Mouse (Mus musculus) forebrain, postnatal 0 days (tissue): Measurements from ENCODE around the gene Htatip2. TPM values are rescaled to one million over a fixed set of nuclear protein-coding genes. Genes with fewer than 3 reads are reported as not detected.

Experiments
- ATAC-seq: fragments of 200-750 bp; cut with Nextera tagmentation; 2 replicates; pipeline ENCODE4 v1.8.0; 2017; ENCODE audit warnings: mild to moderate bottlenecking, moderate library complexity
- DNase-seq: peaks from one replicate; pipeline ENCODE4 v3.0.0-alpha.2; 2015
- H3K27ac ChIP-seq: fragments of 300-500 bp; sonication (generic); 2 replicates; pipeline ENCODE4 v1.5.1; 2014; ENCODE audit warnings: low read depth, mild to moderate bottlenecking, antibody characterized with exemption, low read length, moderate library complexity, mixed read lengths
- H3K27me3 ChIP-seq: fragments of 300-500 bp; sonication (generic); 2 replicates; pipeline ENCODE4 v1.6.1; 2014; ENCODE audit warnings: mild to moderate bottlenecking, low read length, mixed read lengths; ENCODE audit not compliant: insufficient read depth
- H3K36me3 ChIP-seq: fragments of 300-500 bp; sonication (generic); 2 replicates; pipeline ENCODE4 v1.6.1; 2014; ENCODE audit warnings: mild to moderate bottlenecking, moderate library complexity; ENCODE audit not compliant: insufficient read depth
- H3K4me1 ChIP-seq: fragments of 300-500 bp; sonication (generic); 2 replicates; pipeline ENCODE4 v1.6.1; 2014; ENCODE audit warnings: antibody characterized with exemption; ENCODE audit not compliant: insufficient read depth
- H3K4me2 ChIP-seq: fragments of 300-500 bp; sonication (generic); 2 replicates; pipeline ENCODE4 v1.6.1; 2014; ENCODE audit warnings: low read depth, mild to moderate bottlenecking, moderate library complexity
- H3K4me3 ChIP-seq: fragments of 300-500 bp; sonication (generic); 2 replicates; pipeline ENCODE4 v1.5.1; 2014; ENCODE audit warnings: low read depth, low read length, mixed read lengths
- H3K9ac ChIP-seq: fragments of 300-500 bp; sonication (generic); 2 replicates; pipeline ENCODE4 v1.6.1; 2014; ENCODE audit warnings: mild to moderate bottlenecking
- H3K9me3 ChIP-seq: fragments of 300-500 bp; sonication (generic); 2 replicates; pipeline ENCODE4 v1.6.1; 2016; ENCODE audit warnings: low read length
- CTCF ChIP-seq: sonication (generic); IDR thresholded peaks from 2 replicates; pipeline ENCODE4 v1.5.1; 2016; ENCODE audit warnings: antibody characterized with exemption, control low read depth, low read depth
- WGBS: fragments of 180-500 bp; shearing (Covaris S2); extraction: QIAGEN DNeasy Blood & Tissue Kit; methylation state at CpG from one replicate; pipeline ENCODE4 v1.1.7; 2014; 5-methylcytosine and 5-hydroxymethylcytosine counted together
- polyA plus RNA-seq: library from polyadenylated mRNA; unstranded; fragments of >200 nt; fragmentation: Nextera tagmentation; extraction: Ambion mirVana; gene quantifications from 2 replicates; pipeline ENCODE4 v1.2.1, GENCODE M21; 2015
- total RNA-seq: library from RNA; depleted of rRNA; stranded (reverse); fragments of >200 nt; gene quantifications from 2 replicates; pipeline ENCODE4 v1.2.3, GENCODE M21; 2014

Htatip2 gene
- total and polyA plus RNA-seq, 2 experiments from 2014 or later = 1.1 to 5.5 TPM

GRCm38 (mm10) chr7:49785141-49785540 lies 26.2 kb downstream of the Htatip2 start:
- H3K9me3 ChIP-seq = no peaks in the 10 kb centered on the region
- no peaks in the 10 kb centered on the region for H3K4me1 ChIP-seq
- WGBS = 93% methylated on average over 7 of the region's 7 CpGs
- DNase-seq (no peak), ATAC-seq (no peak)
- H3K27me3 ChIP-seq = no peaks in the 10 kb centered on the region
- no peak overlapping the region for H3K9ac ChIP-seq
- no peak overlapping the region for H3K4me3 ChIP-seq
- no peak for TF ChIP-seq CTCF
- H3K27ac ChIP-seq = no peak overlapping the region
- no peak overlapping the region for H3K4me2 ChIP-seq
- H3K36me3 ChIP-seq = peaks cover 51% of the 10 kb centered on the region

DNA sequence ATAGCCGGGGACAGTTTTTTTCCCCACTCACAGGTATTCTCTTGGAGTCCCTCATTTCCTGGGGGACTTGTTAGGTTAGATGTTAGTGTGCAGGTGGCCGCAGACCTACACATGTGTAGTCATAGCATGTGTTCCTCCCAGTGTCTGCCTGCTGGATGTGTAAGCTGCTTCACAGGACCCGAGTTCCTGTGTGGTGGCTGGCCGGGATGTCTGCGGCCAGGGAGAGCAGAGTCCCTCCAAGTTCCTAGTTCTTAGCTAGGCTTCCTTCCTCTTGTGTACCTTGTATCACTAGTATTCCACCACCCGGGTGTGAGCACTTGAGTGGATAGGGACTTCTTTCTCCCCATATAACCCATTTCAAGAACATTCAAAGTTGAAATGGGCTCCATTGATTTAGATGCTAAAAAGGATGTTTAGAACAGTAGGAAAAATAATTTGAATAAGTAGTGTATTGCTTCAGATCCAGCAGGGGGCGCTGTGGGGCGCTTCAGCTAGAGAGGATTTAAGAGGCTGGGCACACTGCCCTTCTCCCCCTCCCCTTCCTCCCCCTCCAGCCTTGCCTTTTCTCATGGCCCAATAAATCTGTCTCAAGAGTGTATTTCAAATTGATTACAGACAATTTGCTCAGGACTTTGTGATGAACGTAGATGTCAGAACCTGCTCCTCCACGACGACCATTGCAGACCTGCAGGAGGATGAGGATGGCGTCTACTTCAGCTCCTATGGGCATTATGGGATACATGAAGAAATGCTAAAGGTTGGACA lies 27.9 kb downstream of the Htatip2 start:
- Histone ChIP-seq H3K9ac (no peak overlapping the region), H3K4me3 (no peak overlapping the region), H3K27ac (no peak overlapping the region), H3K27me3 (no peaks in the 10 kb centered on the region), H3K36me3 (peaks cover 54% of the 10 kb centered on the region), H3K9me3 (no peaks in the 10 kb centered on the region), H3K4me2 (no peak overlapping the region), H3K4me1 (no peaks in the 10 kb centered on the region)
- peak; percentile 83 for DNase-seq
- peak; percentile 62 for ATAC-seq
- TF ChIP-seq CTCF = peak; percentile 72
- 58% methylated on average over 12 of the region's 12 CpGs for WGBS

DNA sequence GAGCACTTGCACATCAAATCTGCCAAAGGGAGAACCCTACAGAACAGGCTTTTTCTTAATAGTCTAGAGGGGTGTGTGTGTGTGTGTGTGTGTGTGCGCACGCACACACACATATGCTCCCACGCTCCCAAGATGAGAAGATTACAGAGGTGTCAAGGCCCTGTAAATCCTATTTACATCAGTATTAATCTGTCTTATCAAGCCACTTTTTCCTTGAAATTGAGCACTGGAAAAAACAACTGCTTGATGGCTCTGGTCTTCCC lies 28.4 kb downstream of the Htatip2 start:
- WGBS = 98% methylated on average over 3 of the region's 3 CpGs
- H3K4me3 ChIP-seq = no peak overlapping the region
- TF ChIP-seq CTCF = no peak
- no peak overlapping the region for H3K9ac ChIP-seq
- H3K4me1 ChIP-seq = no peaks in the 10 kb centered on the region
- H3K27ac ChIP-seq = no peak overlapping the region
- H3K4me2 ChIP-seq = no peak overlapping the region
- DNase-seq (no peak), ATAC-seq (no peak)
- no peaks in the 10 kb centered on the region for H3K27me3 ChIP-seq
- peaks cover 49% of the 10 kb centered on the region for H3K36me3 ChIP-seq
- no peaks in the 10 kb centered on the region for H3K9me3 ChIP-seq

- Histone ChIP-seq H3K27ac (no peak overlapping the region), H3K27me3 (no peaks in the 10 kb centered on the region), H3K36me3 (peaks cover 39% of the 10 kb centered on the region), H3K4me2 (no peak overlapping the region), H3K9me3 (no peaks in the 10 kb centered on the region), H3K9ac (no peak overlapping the region), H3K4me1 (no peaks in the 10 kb centered on the region), H3K4me3 (no peak overlapping the region)
- DNase-seq = no peak
- 89% methylated on average over 2 of the region's 2 CpGs for WGBS
- no peak for ATAC-seq
- no peak for TF ChIP-seq CTCF
These were observed 35.4 kb downstream of the Htatip2 start for GRCm38 (mm10) chr7:49794304-49794703.

DNA sequence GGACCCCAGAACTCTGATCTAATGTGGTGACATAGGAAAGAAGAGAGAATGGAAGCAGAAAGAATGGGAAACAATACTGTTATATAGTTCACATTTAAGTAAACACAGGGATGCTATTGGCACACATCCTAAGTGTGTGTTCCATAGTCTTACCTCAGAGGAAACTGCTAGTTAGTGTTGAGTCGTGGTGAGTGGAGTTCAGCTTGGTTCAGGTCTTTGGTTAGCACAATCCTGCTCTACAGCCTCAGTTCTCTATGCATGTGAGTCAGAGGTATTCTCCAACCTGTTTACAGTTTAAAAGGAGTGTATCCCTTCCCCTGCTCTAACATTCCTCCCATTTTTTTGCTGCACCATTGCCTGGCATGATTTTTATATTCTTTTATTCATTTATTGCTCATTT lies 38.3 kb downstream of the Htatip2 start:
- Histone ChIP-seq H3K9me3 (no peaks in the 10 kb centered on the region), H3K4me2 (no peak overlapping the region), H3K36me3 (peaks cover 45% of the 10 kb centered on the region), H3K27me3 (no peaks in the 10 kb centered on the region), H3K27ac (no peak overlapping the region), H3K4me1 (no peaks in the 10 kb centered on the region), H3K9ac (no peak overlapping the region), H3K4me3 (no peak overlapping the region)
- DNase-seq (no peak), ATAC-seq (no peak)
- WGBS = 75% methylated on average over 1 of the region's 1 CpGs
- no peak for TF ChIP-seq CTCF

- H3K4me2 ChIP-seq = no peak overlapping the region
- H3K27me3 ChIP-seq = no peaks in the 10 kb centered on the region
- H3K9me3 ChIP-seq = no peaks in the 10 kb centered on the region
- peaks cover 35% of the 10 kb centered on the region; the same call in 1 of the 2 replicates for H3K36me3 ChIP-seq
- no peak for DNase-seq
- H3K4me1 ChIP-seq = no peaks in the 10 kb centered on the region
- ATAC-seq = no peak
- H3K9ac ChIP-seq = no peak overlapping the region
- TF ChIP-seq CTCF = no peak
- no peak overlapping the region for H3K27ac ChIP-seq
- WGBS = 88% methylated on average over 6 of the region's 6 CpGs
- H3K4me3 ChIP-seq = no peak overlapping the region
These were observed 44.6 kb downstream of the Htatip2 start for GRCm38 (mm10) chr7:49803511-49803910.

DNA sequence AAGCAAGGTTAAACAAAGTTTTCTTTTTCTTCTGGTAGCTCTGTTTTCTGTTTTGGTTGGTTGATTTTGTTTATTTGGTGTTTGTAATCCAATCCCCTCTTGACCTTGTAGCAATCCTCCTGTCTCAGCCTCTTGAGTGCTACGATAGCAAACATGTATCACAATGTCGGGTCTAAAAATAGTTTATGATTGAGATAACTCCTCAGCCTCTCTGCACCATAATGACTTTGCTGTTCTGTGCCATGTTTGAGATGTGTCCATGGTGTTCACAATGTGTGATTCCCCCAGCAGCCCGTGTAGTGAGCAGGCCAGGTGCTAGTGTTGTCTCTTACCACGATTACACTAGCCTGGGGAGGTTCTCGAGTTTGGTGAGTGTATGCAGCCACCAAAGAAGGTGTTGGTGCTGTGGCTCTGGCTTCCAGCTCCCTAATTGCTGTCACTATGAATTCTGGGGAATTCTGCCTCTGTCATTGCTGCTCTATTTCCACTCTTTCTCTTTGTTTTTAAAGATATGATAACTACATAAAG lies 45.8 kb downstream of the Htatip2 start:
- H3K4me2 ChIP-seq = no peak overlapping the region
- peak overlapping the region; percentile 51; the same call in 1 of the 2 replicates for H3K27ac ChIP-seq
- TF ChIP-seq CTCF = no peak
- DNase-seq (no peak), ATAC-seq (peak; percentile 62)
- H3K27me3 ChIP-seq = no peaks in the 10 kb centered on the region
- WGBS = 68% methylated on average over 5 of the region's 5 CpGs
- peaks cover 36% of the 10 kb centered on the region; the same call in 1 of the 2 replicates for H3K36me3 ChIP-seq
- H3K9ac ChIP-seq = no peak overlapping the region
- H3K4me1 ChIP-seq = no peaks in the 10 kb centered on the region
- no peak overlapping the region for H3K4me3 ChIP-seq
- no peaks in the 10 kb centered on the region for H3K9me3 ChIP-seq
